Mouse (Mus musculus) ES-E14 (cell line): ENCODE measurements around the gene Smco4. TPM values are rescaled to one million over a fixed set of nuclear protein-coding genes. Genes with fewer than 3 reads are reported as not detected.

Experiments
- DNase-seq: peaks from one replicate; pipeline ENCODE4 v3.0.0-alpha.2; 2013; ENCODE audit warnings: low read depth, low spot score
- H3K27ac ChIP-seq: 2 replicates; pipeline ENCODE4 v1.5.1; 2012; ENCODE audit warnings: low read depth, mild to moderate bottlenecking, low read length, moderate library complexity, mixed read lengths; ENCODE audit not compliant: poor library complexity, insufficient read depth, severe bottlenecking
- H3K36me3 ChIP-seq: 2 replicates; pipeline ENCODE4 v1.6.1; 2012; ENCODE audit warnings: mild to moderate bottlenecking, low read length, moderate library complexity, mixed read lengths; ENCODE audit not compliant: control insufficient read depth, poor library complexity, insufficient read depth, severe bottlenecking
- H3K4me1 ChIP-seq, 2 experiments: fragments of 150-350 bp in 1 of 2; sonication (generic) in 1 of 2; 2 replicates each; pipeline ENCODE4 v1.6.1; 2012; ENCODE audit warnings: low read length in 2 of 2, mild to moderate bottlenecking in 1 of 2, mixed read lengths in 1 of 2; ENCODE audit not compliant: control insufficient read depth in 2 of 2, insufficient read depth in 2 of 2, poor library complexity in 1 of 2
- H3K4me3 ChIP-seq, 2 experiments: fragments of 150-350 bp in 1 of 2; sonication (generic) in 1 of 2; 2 replicates each; pipeline ENCODE4 v1.5.1; 2012; ENCODE audit warnings: low read length in 2 of 2, low read depth in 1 of 2, mild to moderate bottlenecking in 1 of 2, mixed read lengths in 1 of 2; ENCODE audit not compliant: insufficient read depth in 1 of 2, poor library complexity in 1 of 2, severe bottlenecking in 1 of 2
- H3K9ac ChIP-seq: 2 replicates; pipeline ENCODE4 v1.6.1; 2012; ENCODE audit warnings: low read depth, mild to moderate bottlenecking, low read length, mixed read lengths; ENCODE audit not compliant: poor library complexity, insufficient read depth, severe bottlenecking
- H3K9me3 ChIP-seq: fragments of 150-350 bp; sonication (generic); 2 replicates; pipeline ENCODE4 v1.6.1; 2012; ENCODE audit warnings: low read depth, mild to moderate bottlenecking, low read length; ENCODE audit not compliant: control insufficient read depth, insufficient read depth
- CHD2 ChIP-seq: IDR thresholded peaks from 2 replicates; pipeline ENCODE4 v1.6.1; 2014; ENCODE audit warnings: mild to moderate bottlenecking, low read depth, low read length, inconsistent platforms
- HCFC1 ChIP-seq: IDR thresholded peaks from 2 replicates; pipeline ENCODE4 v1.6.1; 2012; ENCODE audit warnings: low read length, inconsistent platforms, borderline replicate concordance; ENCODE audit not compliant: insufficient read depth
- MAFK ChIP-seq: IDR thresholded peaks from 2 replicates; pipeline ENCODE4 v1.6.1; 2014; ENCODE audit warnings: mild to moderate bottlenecking, low read depth, low read length, inconsistent platforms; ENCODE audit not compliant: insufficient read depth
- ZC3H11A ChIP-seq: IDR thresholded peaks from 2 replicates; pipeline ENCODE4 v1.6.1; 2012; ENCODE audit warnings: low read depth, mild to moderate bottlenecking, inconsistent platforms, low read length, borderline replicate concordance
- ZNF384 ChIP-seq: IDR thresholded peaks from 2 replicates; pipeline ENCODE4 v1.6.1; 2012; ENCODE audit warnings: low read depth, low read length, inconsistent platforms
- in situ Hi-C, 2 experiments: fragments of 600-800 bp; cut with MboI; formaldehyde crosslinking; loops; one replicate each; pipeline ENCODE4 v1.15.1; 2025; ENCODE audit warnings: low sequenced_read_pairs in 2 of 2, inconsistent platforms in 1 of 2; ENCODE audit not compliant: unreplicated experiment in 2 of 2
- total RNA-seq: library from RNA; depleted of rRNA; stranded (reverse); fragments of 300-350 nt; gene quantifications from 2 replicates; pipeline ENCODE4 v1.2.3, GENCODE M21; 2012; rRNA removed

Gene Smco4
- total RNA-seq, 1 experiment: 8.7 TPM

DNA sequence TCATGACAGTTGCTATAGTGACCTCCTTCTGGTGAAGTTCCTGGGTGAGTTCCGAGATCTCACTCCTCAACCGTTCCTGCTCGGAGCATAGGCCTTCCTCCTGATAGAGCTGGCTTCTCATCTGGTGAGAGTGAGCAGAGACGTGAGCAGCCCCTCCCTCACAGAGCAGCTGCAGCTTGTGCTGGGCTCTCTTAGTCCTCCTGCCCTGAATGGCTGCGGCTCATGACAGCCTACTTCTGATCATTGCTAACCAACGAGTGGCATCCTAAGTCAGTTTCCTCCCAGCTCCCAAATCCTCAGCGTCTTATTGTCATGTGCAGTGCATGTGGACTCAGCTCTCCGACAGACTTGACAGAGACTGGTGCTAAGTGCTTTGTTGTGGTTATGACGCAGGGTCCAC lies 91.0 kb downstream of the Smco4 start:
- in situ Hi-C loops: no loop called here
- DNase-seq: no peak
- H3K9me3 ChIP-seq: no peaks in the 10 kb centered on the region

DNA sequence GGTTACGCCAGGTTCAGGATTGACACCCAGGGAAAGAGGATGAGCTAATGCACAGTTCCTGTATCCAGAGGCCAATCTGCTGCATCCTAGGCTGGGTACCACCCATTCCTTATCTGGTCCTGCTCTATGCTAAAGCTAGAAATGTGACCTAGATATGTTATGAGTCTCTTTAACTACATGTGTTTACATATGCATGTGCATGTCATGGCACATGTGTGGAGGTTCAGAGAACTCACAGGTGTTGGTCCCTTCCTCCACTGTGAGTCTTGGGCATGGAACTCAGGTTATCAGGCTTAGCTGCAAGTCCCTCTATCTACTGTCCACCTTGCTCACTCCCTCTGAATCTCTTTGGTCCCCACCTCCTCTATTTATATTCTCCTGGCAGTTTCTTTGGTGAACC lies 92.7 kb downstream of the Smco4 start:
- H3K27ac ChIP-seq: no peak overlapping the region
- no peaks in the 10 kb centered on the region for H3K9me3 ChIP-seq
- no peak for TF ChIP-seq CHD2
- TF ChIP-seq MAFK: no peak
- TF ChIP-seq ZC3H11A: no peak
- no peak for TF ChIP-seq HCFC1
- TF ChIP-seq ZNF384: no peak
- no peaks in the 10 kb centered on the region for H3K4me1 ChIP-seq
- H3K9ac ChIP-seq: no peak overlapping the region
- DNase-seq: no peak
- in situ Hi-C loops: no loop called here
- H3K36me3 ChIP-seq: no peaks in the 10 kb centered on the region
- H3K4me3 ChIP-seq: no peak overlapping the region

More for the DNA sequence above, 91.0 kb downstream of the Smco4 start:
- no peak overlapping the region for H3K4me3 ChIP-seq
- no peak overlapping the region for H3K27ac ChIP-seq
- H3K9ac ChIP-seq: no peak overlapping the region
- H3K36me3 ChIP-seq: no peaks in the 10 kb centered on the region
- TF ChIP-seq CHD2: no peak
- no peak for TF ChIP-seq ZNF384
- TF ChIP-seq MAFK: no peak
- TF ChIP-seq ZC3H11A: no peak
- TF ChIP-seq HCFC1: no peak
- H3K4me1 ChIP-seq: no peaks in the 10 kb centered on the region

DNA sequence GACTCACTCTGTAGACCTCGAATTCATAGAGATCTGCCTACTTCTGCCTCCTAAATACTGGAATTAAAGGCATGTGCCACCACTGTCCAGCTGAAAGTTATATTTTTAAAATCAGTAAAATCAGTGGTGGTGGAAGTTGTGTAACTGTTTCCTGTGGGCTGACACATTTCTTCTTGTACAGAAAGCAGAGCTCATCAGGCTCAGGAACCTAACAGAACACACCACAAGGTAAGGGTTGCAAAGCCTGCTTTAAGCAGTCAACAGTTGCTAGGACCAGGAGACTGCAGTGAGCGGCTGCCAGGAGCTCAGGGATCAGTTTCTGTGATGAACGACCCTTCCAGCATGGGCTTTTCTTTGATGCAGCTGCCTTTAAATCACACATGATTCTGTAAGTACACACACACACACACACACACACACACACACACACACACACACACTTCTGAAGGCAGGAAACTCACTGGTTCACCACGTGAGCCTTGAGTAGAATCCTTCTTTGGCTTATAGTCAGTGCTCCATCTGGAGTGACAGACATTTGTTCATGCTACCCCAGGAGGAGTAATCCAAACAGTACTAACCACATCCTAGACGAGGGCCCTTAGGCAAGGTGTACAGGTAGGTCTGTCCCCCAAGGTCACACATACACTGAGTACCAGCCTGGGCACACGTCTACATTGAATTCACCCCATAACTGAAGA lies 94.1 kb downstream of the Smco4 start:
- H3K4me1 ChIP-seq: no peaks in the 10 kb centered on the region
- no peak for DNase-seq
- no peaks in the 10 kb centered on the region for H3K9me3 ChIP-seq
- no peak overlapping the region for H3K27ac ChIP-seq
- no peak overlapping the region for H3K9ac ChIP-seq
- H3K36me3 ChIP-seq: no peaks in the 10 kb centered on the region
- H3K4me3 ChIP-seq: no peak overlapping the region
- TF ChIP-seq CHD2 (no peak), HCFC1 (no peak), MAFK (no peak), ZC3H11A (no peak), ZNF384 (no peak)
- in situ Hi-C loops: no loop called here

DNA sequence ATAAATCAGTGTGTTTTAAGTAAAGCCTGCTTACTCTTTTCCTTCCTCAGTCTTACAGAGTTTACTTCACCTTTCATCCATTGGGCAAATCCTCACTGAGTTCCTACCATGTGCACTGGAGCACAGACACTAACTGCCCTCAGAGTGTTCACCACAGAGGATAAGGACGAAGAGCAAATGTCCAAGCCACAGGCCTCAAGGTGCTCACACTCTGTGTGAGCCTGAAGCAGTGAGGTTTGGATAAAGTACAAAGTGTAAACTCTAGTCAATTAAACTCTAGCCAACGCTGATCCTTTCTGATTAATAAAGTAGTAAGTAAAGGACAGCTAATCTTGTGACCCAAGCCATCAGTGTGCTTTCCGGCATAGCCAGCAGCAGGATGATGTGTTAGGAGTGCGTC lies 100.9 kb downstream of the Smco4 start:
- no peak for TF ChIP-seq ZNF384
- TF ChIP-seq ZC3H11A: no peak
- no peak for TF ChIP-seq CHD2
- TF ChIP-seq MAFK: no peak
- no peak for TF ChIP-seq HCFC1
- in situ Hi-C loops: no loop called here
- Histone ChIP-seq H3K4me3 (no peak overlapping the region), H3K9ac (no peak overlapping the region), H3K9me3 (no peaks in the 10 kb centered on the region), H3K27ac (no peak overlapping the region), H3K4me1 (no peaks in the 10 kb centered on the region), H3K36me3 (no peaks in the 10 kb centered on the region)
- DNase-seq: no peak

Other genes with a start within 250 kb of the Smco4 start
- gene Med17, start 213.5 kb upstream of the Smco4 start, total RNA-seq: 37.2 and 51.5 TPM in 2 replicates
- 982 and 1,438 TPM in 2 replicates for gene Taf1d, start 187.2 kb upstream of the Smco4 start, total RNA-seq
- 6.4 and 6.5 TPM in 2 replicates for gene 4931406C07Rik, start 187.0 kb upstream of the Smco4 start, total RNA-seq
- 64.3 and 81.2 TPM in 2 replicates for gene Cep295, start 135.6 kb upstream of the Smco4 start, total RNA-seq
- 0.31 and 0.37 TPM in 2 replicates for gene Deup1, start 134.5 kb downstream of the Smco4 start, total RNA-seq
- 2.4 and 3.9 TPM in 2 replicates for gene Slc36a4, start 216.3 kb downstream of the Smco4 start, total RNA-seq